Mouse (Mus musculus) c-Kit-positive CD71-positive TER-119-negative erythroid progenitor cells, embryonic 14.5 days (primary cell): Measurements from ENCODE around the gene Olfr859.
"Not testable (repeated sequence)": the region's sequence is repeated elsewhere in the genome, so short reads cannot be mapped to it uniquely, and the experiment has no call there.

ENCODE experiments used
- DNase-seq: peaks from one replicate; pipeline ENCODE4 v3.0.0-alpha.2; 2013; ENCODE audit warnings: low read depth

Gene Olfr859

DNA sequence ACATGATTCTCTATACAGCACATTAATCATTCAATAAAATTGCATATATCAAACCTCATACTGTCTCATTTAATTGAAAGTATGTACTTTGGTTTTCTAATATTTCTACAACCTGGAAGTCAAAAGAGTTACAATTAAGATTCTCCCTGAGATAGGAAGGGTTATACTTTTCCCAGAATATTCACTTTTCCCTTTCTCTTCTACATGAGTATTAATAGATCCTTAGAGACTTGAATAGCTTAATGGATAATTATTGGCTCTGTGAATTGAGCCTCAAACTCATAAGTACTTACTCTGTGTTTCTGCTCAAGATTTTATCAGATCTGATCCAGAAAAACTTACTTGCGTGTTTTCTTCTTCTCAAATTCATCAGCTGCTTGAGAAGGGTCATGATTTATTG lies at the start of gene Olfr859:
TSS of gene Olfr859 (plus strand) at position 301 of the 400 bp plus-strand sequence.
- not testable (repeated sequence) for DNase-seq

DNA sequence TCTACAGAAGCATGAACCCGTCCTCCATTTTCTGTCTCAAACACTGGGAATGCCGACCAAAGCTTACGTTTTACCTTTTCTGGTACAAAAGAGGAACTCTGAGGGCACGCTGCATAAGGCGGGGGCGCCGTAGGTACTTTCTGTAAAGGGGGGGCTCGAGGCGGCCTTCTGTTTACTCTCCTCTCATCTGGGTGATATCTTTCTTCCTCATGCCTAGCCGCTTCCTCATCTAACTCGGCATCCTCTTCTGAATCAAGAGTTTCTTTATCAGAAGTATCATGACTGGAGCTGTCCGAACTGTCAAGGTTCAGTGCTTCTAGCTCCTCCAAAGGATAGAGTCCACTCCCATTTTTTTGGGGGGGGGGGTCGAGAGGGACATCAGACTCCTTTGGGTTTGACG lies 35.6 kb upstream of the Olfr859 start:
- no peak for DNase-seq

DNA sequence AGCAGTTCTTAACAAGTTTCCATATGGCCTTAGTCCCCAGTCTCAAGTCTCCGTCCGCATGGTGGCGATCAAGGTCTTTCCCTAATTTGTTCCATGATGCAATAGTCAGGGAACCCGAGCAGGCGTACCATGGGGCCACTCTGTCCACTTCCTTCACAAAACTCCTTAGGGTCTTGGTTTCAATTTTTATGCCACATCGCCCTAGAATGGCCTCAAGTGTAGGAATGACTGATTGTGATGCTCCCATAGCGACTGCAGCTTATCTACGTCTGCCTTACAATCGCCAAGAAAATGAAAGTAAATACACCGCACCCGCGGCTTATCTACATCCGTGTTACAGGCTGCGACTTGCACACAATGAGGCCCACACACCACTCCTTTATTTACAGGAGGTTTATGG lies 35.0 kb upstream of the Olfr859 start:
- DNase-seq: no peak

DNA sequence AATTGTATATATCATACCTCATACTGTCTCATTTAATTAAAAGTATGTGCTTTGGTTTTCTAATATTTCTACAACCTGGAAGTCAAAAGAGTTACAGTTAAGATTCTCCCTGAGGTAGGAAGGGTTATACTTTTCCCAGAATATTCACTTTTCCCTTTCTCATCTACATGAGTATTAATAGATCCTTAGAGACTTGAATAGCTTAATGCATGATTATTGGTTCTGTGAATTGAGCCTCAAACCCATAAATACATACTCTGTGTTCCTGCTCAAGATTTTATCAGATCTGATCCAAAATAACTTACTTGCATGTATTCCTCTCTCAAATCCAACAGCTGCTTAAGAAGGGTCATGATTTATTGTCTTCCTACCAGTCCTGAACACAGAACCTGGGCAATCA lies 24.7 kb upstream of the Olfr859 start, which contains the start of gene Olfr58:
TSS of gene Olfr58 (plus strand) at position 301 of the 400 bp plus-strand sequence.
- DNase-seq: no peak

DNA sequence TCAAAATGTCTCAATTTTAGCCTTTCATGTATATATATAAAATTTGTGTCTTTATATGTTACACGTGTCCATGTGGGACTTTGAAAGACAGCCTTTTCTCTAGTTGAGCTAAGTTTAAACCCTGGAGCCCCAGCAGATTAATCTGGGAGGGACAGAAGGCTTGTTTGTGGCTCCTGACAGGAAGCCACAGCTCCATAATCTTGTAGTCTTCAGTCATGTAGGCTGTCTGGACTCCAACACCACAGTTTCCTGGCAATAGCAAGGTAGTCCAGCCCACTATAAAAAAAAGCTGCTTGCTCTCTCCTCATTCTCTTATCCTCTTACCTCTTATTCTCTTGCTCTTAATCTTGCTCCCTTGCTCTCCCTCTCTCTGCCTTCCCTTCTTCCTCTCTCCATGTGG lies 1.7 kb upstream of the Olfr859 start:
- DNase-seq: no peak

DNA sequence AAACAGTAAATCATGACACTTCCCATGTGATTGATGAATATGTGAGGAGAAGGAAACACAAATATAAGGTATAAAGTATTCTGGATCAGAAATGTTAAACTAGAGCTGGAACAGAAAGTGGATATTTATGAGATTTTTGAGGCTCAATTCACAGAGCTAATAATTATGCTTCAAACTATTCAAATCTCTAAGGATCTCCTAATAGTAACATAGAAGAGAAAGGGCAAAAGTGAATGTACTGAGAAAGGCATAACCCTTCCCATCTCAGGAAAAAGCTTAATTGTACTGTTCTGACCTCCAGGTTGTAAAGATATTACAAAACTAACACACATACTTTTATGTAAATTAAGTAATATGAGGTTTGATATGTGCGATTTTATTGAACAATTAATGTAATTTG lies 44.9 kb downstream of the Olfr859 start, which contains the start of gene Olfr860:
TSS of gene Olfr860 (minus strand) at position 101 of the 400 bp plus-strand sequence.
- DNase-seq: no peak
